Mouse (Mus musculus) cerebellum, postnatal 25 days (tissue): ENCODE measurements around the gene Kcnk4.
A peak's percentile ranks its signal among the peaks of the same experiment; 100 is the strongest.

ENCODE experiments used
- DNase-seq, 2 experiments: peaks; one replicate each; pipeline ENCODE4 v3.0.0; 2021; ENCODE audit warnings: mixed read lengths in 2 of 2

The Kcnk4 gene

GRCm38 (mm10) chr19:6934195-6934977, at the start of gene Kcnk4:
Kcnk4 (minus strand) TSS chr19:6934515.
- DNase-seq = peak; percentile 32 to 65

GRCm38 (mm10) chr19:6983621-6984020, 49.3 kb upstream of the Kcnk4 start:
- no peak for DNase-seq

DNA sequence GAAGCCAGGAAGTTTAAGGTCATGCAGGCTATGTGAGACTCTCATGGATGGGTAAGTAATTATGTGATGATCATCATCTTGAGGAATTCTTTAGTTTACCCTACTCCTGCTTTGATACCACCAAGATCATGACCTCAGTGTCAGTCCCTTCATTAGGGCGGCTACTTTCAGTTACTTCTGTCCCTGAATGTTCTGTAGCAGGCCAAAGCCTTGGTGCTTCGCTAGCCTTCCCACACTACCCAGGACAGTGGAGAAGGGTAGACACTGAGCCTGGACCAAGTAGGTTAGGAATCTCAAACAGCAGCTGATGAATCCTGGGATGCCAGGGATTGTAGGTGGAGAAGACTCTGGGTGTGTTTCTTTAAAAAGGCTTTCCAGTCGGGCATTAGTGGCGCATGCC, 47.1 kb upstream of the Kcnk4 start:
- no peak for DNase-seq

DNA sequence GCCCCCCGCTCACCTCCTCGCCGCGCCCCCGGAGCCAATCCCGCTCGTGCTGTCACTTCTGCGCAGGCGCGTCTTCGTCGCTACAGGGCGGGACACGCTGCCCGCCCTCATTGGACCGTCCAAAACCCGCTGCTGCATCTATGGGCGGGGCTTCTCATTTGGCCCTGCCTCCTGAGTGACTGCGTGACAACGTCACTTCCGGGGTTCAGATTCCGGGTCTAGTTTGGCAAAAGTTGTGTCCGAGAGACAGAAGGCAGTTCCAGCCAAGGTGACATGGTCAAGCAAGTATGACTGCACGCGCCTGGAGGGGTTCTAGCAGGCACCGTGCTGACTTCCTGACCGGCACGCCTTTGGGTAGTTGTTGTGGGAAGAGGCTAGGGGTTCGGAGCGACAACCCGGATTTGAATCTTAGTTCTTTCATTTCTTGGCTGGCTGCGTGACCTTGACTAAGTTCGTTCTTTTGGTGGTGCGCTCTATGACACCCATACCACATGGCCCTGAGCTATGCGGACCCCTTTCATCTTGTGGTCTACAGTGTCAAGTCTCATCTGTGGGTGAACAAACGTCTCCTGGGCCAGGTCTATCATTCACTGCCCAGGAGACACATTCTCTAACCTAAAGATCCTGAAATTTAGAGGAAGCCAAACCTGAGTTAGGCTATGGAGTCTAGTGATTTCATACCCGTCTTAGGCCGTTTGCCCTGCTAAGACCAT, 46.2 kb upstream of the Kcnk4 start, which contains the start of gene Fkbp2:
Gene Fkbp2 (minus strand): TSS at position 121 of the 713 bp plus-strand sequence.
- DNase-seq = peak; percentile 99

DNA sequence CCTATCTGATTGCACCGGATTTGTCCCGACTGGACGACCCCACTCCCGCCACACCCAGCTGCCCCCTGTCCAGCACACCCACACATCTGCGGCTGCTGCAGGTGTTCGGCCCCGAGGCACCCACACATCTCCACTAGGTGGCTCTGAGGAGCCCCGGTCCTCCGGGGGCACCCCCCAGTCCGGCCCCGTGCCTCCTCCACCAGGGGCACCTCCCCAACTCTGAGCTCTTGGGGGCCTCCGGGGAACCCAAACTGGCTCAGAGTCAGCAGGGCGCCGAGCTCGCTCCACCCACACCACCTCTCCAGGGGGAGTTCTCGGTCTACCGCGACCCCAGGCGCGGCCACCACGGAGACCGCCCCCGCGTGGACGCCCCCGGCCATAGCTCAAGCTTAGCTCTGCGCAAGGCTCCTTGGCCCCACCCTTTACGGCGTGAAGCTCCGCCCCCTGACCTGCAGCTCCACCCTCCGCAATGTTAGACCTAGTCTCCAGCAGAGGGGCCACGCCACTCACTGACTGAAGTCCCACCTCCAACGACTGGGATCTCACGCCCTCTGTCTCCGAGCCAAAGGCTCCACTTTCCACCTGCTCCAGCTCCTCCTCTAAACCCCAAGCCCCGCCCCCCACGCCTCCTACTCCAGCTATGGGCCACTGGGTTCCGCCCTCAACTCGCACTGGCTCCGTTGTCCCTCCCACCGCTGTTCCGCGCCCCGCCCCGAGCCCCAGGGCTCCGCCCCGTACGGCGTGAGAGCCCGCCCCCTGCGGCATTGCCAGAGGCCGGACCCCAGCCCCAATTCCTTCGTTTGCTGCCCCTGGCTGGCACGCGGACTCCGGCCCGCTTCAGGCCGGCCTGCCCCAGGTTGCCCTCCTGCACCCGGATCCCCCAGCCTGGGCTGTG, 45.4 kb upstream of the Kcnk4 start:
- peak; percentile 99 to 100 for DNase-seq

- peak; percentile 44 to 66 for DNase-seq
Observed at GRCm38 (mm10) chr19:6979001-6979479, 44.7 kb upstream of the Kcnk4 start.

DNA sequence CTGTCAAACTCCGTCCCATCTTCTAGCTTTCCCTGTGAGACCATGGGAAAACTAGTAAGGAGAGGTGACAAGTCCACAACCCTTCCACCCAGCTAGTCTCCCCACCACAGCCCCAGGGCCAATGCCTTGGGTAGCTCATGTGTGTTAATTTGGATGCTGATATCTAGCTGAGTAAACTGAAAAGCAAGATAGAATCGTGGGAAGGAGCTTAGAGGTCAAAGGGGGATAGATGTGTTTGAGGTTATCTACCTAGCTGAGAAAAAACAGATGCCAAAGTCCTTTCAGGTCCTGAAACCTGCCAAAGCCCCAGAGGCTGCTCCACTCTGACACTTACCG, 44.3 kb upstream of the Kcnk4 start:
- DNase-seq = no peak

DNA sequence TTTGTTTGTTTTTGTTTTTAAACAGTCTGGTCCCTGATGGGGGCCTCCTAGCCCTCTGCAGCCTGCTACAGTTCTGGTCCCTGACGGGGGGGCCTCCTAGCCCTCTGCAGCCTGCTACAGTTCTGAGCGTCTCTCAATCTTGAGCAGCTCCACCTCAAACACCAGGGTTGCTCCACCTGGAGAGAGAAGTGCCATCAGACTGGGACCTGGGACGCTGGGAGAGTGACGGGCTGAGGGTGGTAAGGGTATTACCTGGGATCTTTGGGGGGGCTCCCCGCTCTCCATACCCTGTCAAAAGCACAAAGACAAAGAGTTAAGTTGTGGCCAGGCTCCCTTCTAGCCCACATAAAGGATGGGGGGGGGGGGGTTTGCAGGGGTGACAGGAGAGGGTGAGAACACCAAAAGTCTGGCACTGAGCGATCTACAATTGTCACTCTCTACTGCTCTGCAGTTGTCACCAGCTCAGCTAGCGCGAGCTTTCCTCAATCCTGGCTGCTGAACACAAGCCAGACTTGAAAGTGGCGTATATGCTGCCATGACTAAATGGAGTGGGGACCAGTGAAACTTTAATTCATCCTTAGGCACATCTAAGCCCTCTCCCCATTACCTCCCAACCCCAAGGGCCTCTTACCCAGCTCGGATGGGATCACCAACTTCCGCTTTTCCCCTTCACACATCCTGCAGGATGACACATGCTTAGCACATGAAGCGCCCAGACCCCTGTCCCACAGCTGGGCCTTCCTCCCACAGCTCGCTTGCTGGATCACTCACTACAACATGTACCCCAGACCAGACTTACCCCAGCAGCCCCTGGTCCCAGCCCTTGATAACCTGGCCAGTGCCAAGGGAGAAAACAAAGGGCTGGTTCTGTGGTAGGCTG, 43.7 kb upstream of the Kcnk4 start:
- no peak for DNase-seq

- DNase-seq = peak; percentile 52 to 54
Observed at GRCm38 (mm10) chr19:6975537-6976521, 41.5 kb upstream of the Kcnk4 start, which contains the start of gene Plcb3. Plcb3 (minus strand) TSS chr19:6976470.

- DNase-seq = peak; percentile 63 to 82
Observed at GRCm38 (mm10) chr19:6974211-6975205, 40.2 kb upstream of the Kcnk4 start, which contains the start of gene Ppp1r14b. Ppp1r14b (plus strand) TSS chr19:6974968.

GRCm38 (mm10) chr19:6973581-6974190, 39.4 kb upstream of the Kcnk4 start:
- DNase-seq = no peak

DNA sequence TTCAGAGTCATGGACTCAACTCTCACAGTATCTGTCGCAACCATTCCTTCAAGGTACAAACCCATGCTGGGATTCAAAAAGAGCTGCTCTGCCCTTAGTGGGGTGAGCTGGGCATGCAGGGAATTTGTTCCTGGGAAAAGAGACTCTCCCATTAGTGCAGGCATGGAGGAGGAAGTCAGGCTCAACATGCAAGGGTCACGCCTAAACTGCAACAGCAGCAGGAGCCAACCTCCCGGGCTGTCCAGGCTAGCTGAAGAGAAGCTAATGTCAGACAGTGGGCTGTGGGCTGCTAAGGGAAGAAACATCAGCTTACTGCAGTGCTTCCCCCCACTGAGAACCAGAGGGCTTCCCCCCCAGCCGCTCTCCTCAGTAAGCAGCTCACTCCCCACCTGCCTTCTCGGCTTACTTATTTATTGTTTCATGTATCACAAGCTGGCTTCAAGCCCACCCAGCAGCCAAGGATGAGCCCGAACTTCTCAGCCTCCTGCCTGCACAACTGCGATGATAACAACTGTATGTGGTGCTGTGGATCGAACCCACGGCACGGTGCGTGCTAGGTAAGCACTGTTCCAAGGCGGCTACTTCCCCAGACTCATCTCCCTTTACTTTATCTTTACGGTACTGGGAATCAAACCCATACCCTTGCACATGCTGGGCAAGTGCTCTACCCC, 38.1 kb upstream of the Kcnk4 start:
- no peak for DNase-seq

- no peak for DNase-seq
Observed at GRCm38 (mm10) chr19:6971644-6972043, 37.3 kb upstream of the Kcnk4 start.

DNA sequence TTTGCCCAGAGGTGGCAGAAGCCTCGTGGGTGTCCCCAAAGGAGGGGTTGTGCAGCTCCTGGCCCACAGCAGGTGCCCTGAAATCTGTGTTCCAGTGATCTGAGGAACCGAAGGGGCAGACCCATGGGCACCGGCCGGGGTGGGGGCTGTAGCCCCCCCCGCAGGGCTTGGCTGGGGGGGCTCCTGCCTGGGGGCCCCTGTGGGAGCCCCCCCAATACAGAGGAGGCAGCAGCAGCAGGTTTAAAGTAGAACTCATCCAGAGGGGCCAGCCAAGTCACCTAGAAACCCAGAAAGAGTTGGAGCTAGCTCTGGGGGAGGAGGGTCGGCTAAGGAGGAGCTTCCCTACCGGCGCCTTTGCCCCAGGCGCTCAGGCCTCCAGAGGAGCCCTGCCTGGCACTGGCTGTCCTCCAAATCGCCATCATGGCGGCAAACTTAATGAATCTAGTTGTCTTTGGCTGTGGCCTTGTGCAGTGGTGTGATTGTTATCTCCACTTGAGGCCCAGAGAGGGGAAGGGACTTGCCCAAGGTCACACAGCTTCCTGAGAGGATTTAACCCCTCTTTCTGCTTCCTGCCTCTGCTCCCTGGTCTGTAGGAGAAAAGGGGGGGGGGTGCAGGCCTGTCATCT, 36.3 kb upstream of the Kcnk4 start:
- DNase-seq = no peak

DNA sequence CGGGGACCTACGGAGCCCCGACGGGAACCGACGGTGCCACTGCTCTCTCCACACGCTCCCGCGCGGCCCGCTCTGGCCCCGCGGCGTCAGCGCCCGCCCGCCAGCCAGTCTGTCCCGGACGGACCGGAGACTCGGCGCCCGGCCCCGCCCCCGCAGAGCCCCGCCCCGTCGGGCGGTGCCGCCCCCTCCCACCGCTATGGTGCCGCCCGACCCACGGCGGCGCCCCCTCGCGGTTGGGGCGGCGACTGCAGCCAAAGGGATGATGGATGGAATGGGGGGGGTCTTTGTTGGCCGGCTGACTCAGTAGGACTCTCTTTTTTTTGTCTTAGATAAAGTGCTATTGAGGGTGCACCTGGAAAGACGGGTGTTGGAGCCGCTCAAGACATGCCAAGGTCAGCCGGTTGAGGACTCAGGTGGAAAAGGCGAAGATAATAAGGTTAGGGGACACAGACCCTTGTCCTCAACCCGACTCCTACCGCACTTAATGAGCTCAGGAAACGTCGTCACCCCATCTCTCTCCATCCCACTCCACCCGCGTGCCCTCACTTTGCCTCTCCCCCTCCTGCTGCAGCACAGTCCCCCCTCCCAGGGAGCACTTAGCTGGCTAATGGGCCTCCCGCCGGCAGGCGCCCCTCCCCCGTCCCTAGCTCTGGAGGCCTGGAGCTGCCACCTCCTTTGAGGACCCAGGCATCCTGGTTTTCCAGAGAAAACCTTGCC, 35.5 kb upstream of the Kcnk4 start:
- DNase-seq = peak in 1 of 2 experiments; percentile 68

- no peak for DNase-seq
Observed at GRCm38 (mm10) chr19:6969291-6969664, 35.0 kb upstream of the Kcnk4 start.
